ENCODE assay signal across 15 mouse cellular contexts in genomic region chr2:121575741-121576201, GRCm38 (mm10).
A peak's percentile ranks its signal among the peaks of the same experiment; 100 is the strongest.
DNase-seq lines count a peak whose midpoint lies in the region; ATAC-seq and TF ChIP-seq lines count a peak whose summit lies in the region.
"Had no signal": no experiment of that assay in that cellular context is flagged by ENCODE, and none has a peak within 500 bp of the region (broad histone marks: within the 10 kb centered on the region; RNA-seq: fewer than 3 reads in every experiment).

No protein-coding gene starts in this region.

- H3K27ac ChIP-seq in heart, embryonic 10.5 days = 0 out of 2 replicates have a peak overlapping the region, but pooled peaks have one; percentile 25
- H3K27ac ChIP-seq in forebrain, postnatal 0 days (ENCODE audit: low read depth, low read length) = no peak overlapping the region
- H3K27ac ChIP-seq: forebrain, embryonic 10.5 days; kidney, postnatal 0 days; liver, embryonic 12.5 days; neural tube, embryonic 12.5 days had no signal

- H3K27me3 ChIP-seq in heart, embryonic 10.5 days (ENCODE audit: insufficient read depth, poor library complexity, severe bottlenecking) = no peaks in the 10 kb centered on the region
- no peaks in the 10 kb centered on the region for H3K27me3 ChIP-seq in forebrain, postnatal 0 days (ENCODE audit: insufficient read depth, low read length)
- H3K27me3 ChIP-seq: neural tube, embryonic 12.5 days had no signal

- H3K9me3 ChIP-seq in heart, embryonic 10.5 days = no peaks in the 10 kb centered on the region
- H3K9me3 ChIP-seq in forebrain, postnatal 0 days (ENCODE audit: low read length) = no peaks in the 10 kb centered on the region
- H3K9me3 ChIP-seq: forebrain, embryonic 10.5 days; liver, embryonic 12.5 days; neural tube, embryonic 12.5 days had no signal

- H3K9ac ChIP-seq in forebrain, postnatal 0 days = no peak overlapping the region
- H3K9ac ChIP-seq: liver, embryonic 12.5 days; neural tube, embryonic 12.5 days had no signal

- no peak for TF ChIP-seq CTCF in brain, embryonic 14.5 days (IDR thresholded peaks at IDR 0.05; ENCODE audit: borderline replicate concordance, extremely low read depth, insufficient read depth, insufficient read length)
- no peak for TF ChIP-seq CTCF in forebrain, postnatal 0 days (IDR thresholded peaks at IDR 0.05; ENCODE audit: low read depth)

- WGBS in heart, embryonic 10.5 days = 45% methylated on average over 8 of the region's 8 CpGs
- WGBS in forebrain, postnatal 0 days = 66% methylated on average over 8 of the region's 8 CpGs

- no peak for ATAC-seq in forebrain, postnatal 0 days
- ATAC-seq: hindbrain, embryonic 16.5 days; liver, embryonic 12.5 days had no signal

- H3K4me1 ChIP-seq in heart, embryonic 10.5 days = peaks cover 24% of the 10 kb centered on the region
- no peaks in the 10 kb centered on the region for H3K4me1 ChIP-seq in forebrain, postnatal 0 days (ENCODE audit: insufficient read depth)
- H3K4me1 ChIP-seq: neural tube, embryonic 12.5 days had no signal

- no peak overlapping the region for H3K4me2 ChIP-seq in forebrain, postnatal 0 days (ENCODE audit: low read depth)
- H3K4me2 ChIP-seq: liver, embryonic 12.5 days; midbrain, embryonic 11.5 days; neural tube, embryonic 12.5 days had no signal

- no peak for DNase-seq in heart, embryonic 10.5 days (ENCODE audit: low spot score)
- no peak for DNase-seq in heart, adult 9 months (ENCODE audit: low spot score in 2 of 2)
- peak; percentile 86 for DNase-seq in NIH3T3 (ENCODE audit: low read depth)
- DNase-seq in brain, embryonic 14.5 days (ENCODE audit: low read depth) = peak; percentile 33
- peak; percentile 40 to 68 for DNase-seq in lung, postnatal 4 days
- no peak for DNase-seq in kidney, adult 8-10 months
- DNase-seq in forebrain, postnatal 0 days = no peak
- DNase-seq: cerebellum, postnatal 25 days; thymus, postnatal 36 days had no signal

- H3K36me3 ChIP-seq in heart, embryonic 10.5 days = no peaks in the 10 kb centered on the region
- peaks cover 9% of the 10 kb centered on the region for H3K36me3 ChIP-seq in forebrain, postnatal 0 days (ENCODE audit: insufficient read depth)
- H3K36me3 ChIP-seq: liver, embryonic 12.5 days had no signal

- H3K4me3 ChIP-seq in heart, embryonic 10.5 days = no peak overlapping the region
- H3K4me3 ChIP-seq in forebrain, postnatal 0 days (ENCODE audit: low read depth, low read length) = no peak overlapping the region
- H3K4me3 ChIP-seq: forebrain, embryonic 10.5 days; liver, embryonic 12.5 days; neural tube, embryonic 12.5 days had no signal

- TF ChIP-seq POLR2A in brain, embryonic 14.5 days (IDR thresholded peaks at IDR 0.05; ENCODE audit: borderline replicate concordance, extremely low read depth, insufficient read depth, insufficient read length, poor library complexity, severe bottlenecking) = no peak

Comparison
In these comparisons a context has a peak if more than half of its experiments do, and no peak if none do; other contexts are left out.
1. DNase-seq: peak in NIH3T3 (single experiment), brain, embryonic 14.5 days (single experiment) and lung, postnatal 4 days (2 of 2); none in heart, embryonic 10.5 days (single experiment), heart, adult 9 months (0 of 2), kidney, adult 8-10 months (0 of 2) and forebrain, postnatal 0 days (single experiment).